Mouse (Mus musculus) limb, embryonic 14.5 days (tissue): ENCODE measurements around the gene Gm10424. TPM values are rescaled to one million over a fixed set of nuclear protein-coding genes. Genes with fewer than 3 reads are reported as not detected.
"Not testable (repeated sequence)": the region's sequence is repeated elsewhere in the genome, so short reads cannot be mapped to it uniquely, and the experiment has no call there.

Experiments
- ATAC-seq: fragments of 200-750 bp; cut with Nextera tagmentation; 2 replicates; pipeline ENCODE4 v1.8.0; 2017; ENCODE audit warnings: low read depth, moderate number of reproducible peaks, moderate TSS enrichment; ENCODE audit not compliant: low FRiP score
- DNase-seq: peaks from one replicate; pipeline ENCODE4 v3.0.0-alpha.2; 2015; ENCODE audit warnings: low spot score
- H3K27ac ChIP-seq: fragments of 300-500 bp; sonication (generic); replicated peaks from 2 replicates; pipeline ENCODE4 v1.5.1; 2014; ENCODE audit warnings: low read depth, mild to moderate bottlenecking, low read length, moderate library complexity, mixed read lengths
- H3K27me3 ChIP-seq: fragments of 300-500 bp; sonication (generic); 2 replicates; pipeline ENCODE4 v1.6.1; 2014; ENCODE audit warnings: low read length, mixed read lengths; ENCODE audit not compliant: control insufficient read depth, insufficient read depth
- H3K36me3 ChIP-seq: fragments of 300-500 bp; sonication (generic); 2 replicates; pipeline ENCODE4 v1.6.1; 2014; ENCODE audit warnings: mild to moderate bottlenecking, low read length, moderate library complexity, mixed read lengths; ENCODE audit not compliant: control insufficient read depth, insufficient read depth
- H3K4me1 ChIP-seq: fragments of 300-500 bp; sonication (generic); 2 replicates; pipeline ENCODE4 v1.6.1; 2014; ENCODE audit warnings: antibody characterized with exemption, low read length, mixed read lengths; ENCODE audit not compliant: control insufficient read depth, insufficient read depth
- H3K4me2 ChIP-seq: fragments of 300-500 bp; sonication (generic); replicated peaks from 2 replicates; pipeline ENCODE4 v1.6.1; 2014; ENCODE audit warnings: low read depth, mild to moderate bottlenecking, low read length, moderate library complexity; ENCODE audit not compliant: severe bottlenecking
- H3K4me3 ChIP-seq: fragments of 300-500 bp; sonication (generic); replicated peaks from 2 replicates; pipeline ENCODE4 v1.5.1; 2014; ENCODE audit warnings: low read length
- H3K9ac ChIP-seq: fragments of 300-500 bp; sonication (generic); 2 replicates; pipeline ENCODE4 v1.6.1; 2014; ENCODE audit warnings: mild to moderate bottlenecking, low read depth, low read length, moderate library complexity; ENCODE audit not compliant: severe bottlenecking
- H3K9me3 ChIP-seq: fragments of 300-500 bp; sonication (generic); 2 replicates; pipeline ENCODE4 v1.6.1; 2016; ENCODE audit warnings: low read length; ENCODE audit not compliant: control insufficient read depth
- WGBS: fragments of 180-500 bp; shearing (Covaris S2); extraction: QIAGEN DNeasy Blood & Tissue Kit; methylation state at CpG from one replicate; pipeline ENCODE4 v1.1.7; 2014; 5-methylcytosine and 5-hydroxymethylcytosine counted together
- polyA plus RNA-seq, 2 experiments: library from polyadenylated mRNA; depleted of rRNA in 1 of 2; stranded (reverse) in 1 of 2; unstranded in 1 of 2; fragments of >200 nt; fragmentation: Nextera tagmentation in 1 of 2; extraction: Ambion mirVana in 1 of 2; gene quantifications; 2 replicates each; pipeline versions ENCODE4 v1.2.1 to v1.2.3; 2012 to 2014

Gm10424 gene
- polyA plus RNA-seq (2012; rRNA removed) = not detected in 2 replicates
- polyA plus RNA-seq (2014; fragmentation: Nextera tagmentation; extraction: Ambion mirVana) = not detected in 2 replicates

GRCm38 (mm10) chr5:95272668-95273067 lies at the start of gene Gm10424:
TSS of gene Gm10424 (minus strand) at chr5:95272768.
- not testable (repeated sequence) for H3K4me3 ChIP-seq, H3K27me3 ChIP-seq, ATAC-seq, H3K27ac ChIP-seq, H3K36me3 ChIP-seq, H3K9me3 ChIP-seq, H3K9ac ChIP-seq, H3K4me2 ChIP-seq, H3K4me1 ChIP-seq, DNase-seq
- WGBS = no CpG with 5 or more reads among the region's 1 CpGs

GRCm38 (mm10) chr5:95305611-95306010 lies 33.0 kb upstream of the Gm10424 start, which contains the start of gene Gm3259:
TSS of gene Gm3259 (plus strand) at chr5:95305911.
- H3K36me3 ChIP-seq, H3K4me3 ChIP-seq, ATAC-seq, H3K9me3 ChIP-seq, H3K4me1 ChIP-seq, H3K9ac ChIP-seq, H3K4me2 ChIP-seq, H3K27ac ChIP-seq, H3K27me3 ChIP-seq, DNase-seq: not testable (repeated sequence)
- WGBS = 62% methylated on average over 2 of the region's 2 CpGs

Other genes with a start within 250 kb of the Gm10424 start
- not detected in 2 replicates for gene Gm7942, start 165.8 kb downstream of the Gm10424 start, polyA plus RNA-seq (2012; rRNA removed)
- gene Gm7942, start 165.8 kb downstream of the Gm10424 start, polyA plus RNA-seq (2014; fragmentation: Nextera tagmentation; extraction: Ambion mirVana) = not detected in 2 replicates
- not detected in 2 replicates for gene Gm16513, start 90.1 kb downstream of the Gm10424 start, polyA plus RNA-seq (2012; rRNA removed)
- not detected in 2 replicates for gene Gm16513, start 90.1 kb downstream of the Gm10424 start, polyA plus RNA-seq (2014; fragmentation: Nextera tagmentation; extraction: Ambion mirVana)
- not detected in 2 replicates for gene Gm3259, start 33.1 kb upstream of the Gm10424 start, polyA plus RNA-seq (2012; rRNA removed)
- gene Gm3259, start 33.1 kb upstream of the Gm10424 start, polyA plus RNA-seq (2014; fragmentation: Nextera tagmentation; extraction: Ambion mirVana) = not detected in 2 replicates
- not detected in 2 replicates for gene D5Ertd577e, start 184.0 kb upstream of the Gm10424 start, polyA plus RNA-seq (2012; rRNA removed)
- gene D5Ertd577e, start 184.0 kb upstream of the Gm10424 start, polyA plus RNA-seq (2014; fragmentation: Nextera tagmentation; extraction: Ambion mirVana) = not detected in 2 replicates
- gene Gm3286, start 238.0 kb upstream of the Gm10424 start, polyA plus RNA-seq (2012; rRNA removed) = not detected in 2 replicates
- gene Gm3286, start 238.0 kb upstream of the Gm10424 start, polyA plus RNA-seq (2014; fragmentation: Nextera tagmentation; extraction: Ambion mirVana) = not detected in 2 replicates